Mouse (Mus musculus) spleen, adult 18-20 months (tissue): ENCODE measurements around the gene Mios.

Source experiments
- DNase-seq, 2 experiments: peaks; one replicate each; pipeline ENCODE4 v3.0.0; 2022; ENCODE audit warnings: mixed read lengths in 2 of 2

The Mios gene

GRCm38 (mm10) chr6:8278426-8279002 lies 69.5 kb downstream of the Mios start:
- peak in 1 of 2 experiments; percentile 26 for DNase-seq

DNA sequence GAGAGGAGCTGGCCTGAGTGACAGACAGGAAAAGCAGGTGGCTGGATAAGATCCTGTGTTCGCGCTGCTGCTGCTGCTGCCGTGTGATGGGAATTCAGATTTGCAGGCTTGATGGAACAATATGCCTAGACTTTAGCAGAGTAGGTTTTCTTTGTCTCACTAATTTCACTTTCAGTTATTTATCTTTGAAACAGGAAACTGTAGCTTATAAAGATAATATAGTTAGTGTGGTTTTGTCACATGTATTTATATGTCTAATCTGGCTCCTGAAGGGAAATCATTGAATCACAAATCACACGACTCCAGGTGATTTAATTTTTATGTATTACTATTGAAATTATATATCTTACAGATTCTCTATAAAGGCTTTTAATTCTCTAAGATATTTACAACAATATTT lies 74.2 kb downstream of the Mios start:
- DNase-seq = no peak

DNA sequence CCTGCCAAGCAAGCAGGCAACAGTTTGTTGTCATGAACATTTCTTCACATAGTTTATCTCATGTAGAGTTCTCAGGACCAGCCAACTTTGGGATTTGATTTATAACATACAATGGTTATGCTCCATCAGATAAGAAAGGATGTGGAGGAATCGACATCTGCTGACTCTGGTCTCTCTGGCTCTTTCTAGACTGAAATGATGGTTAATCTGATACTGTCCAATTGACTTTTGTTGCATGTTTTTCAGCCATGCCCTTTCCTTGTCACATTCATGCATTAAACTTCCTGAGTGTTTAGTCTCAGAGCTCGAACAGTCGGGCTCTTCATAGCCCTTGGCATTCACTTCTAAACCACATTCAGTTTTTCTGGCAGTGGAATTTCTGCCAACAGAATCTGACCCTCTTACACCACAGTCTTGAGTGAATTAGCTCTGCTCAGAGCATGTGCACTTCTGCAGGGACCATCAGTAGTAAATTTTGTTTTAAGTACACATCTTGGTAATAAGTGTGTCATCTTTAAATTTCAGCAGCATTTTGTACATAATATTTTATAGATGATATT lies 76.5 kb downstream of the Mios start:
- DNase-seq = no peak
